Mouse (Mus musculus) c-Kit-positive CD71-negative TER-119-negative erythroid progenitor cells, embryonic 14.5 days (primary cell): ENCODE results near the gene Tshz2.

Source experiments
- DNase-seq: peaks from one replicate; pipeline ENCODE4 v3.0.0-alpha.2; 2013; ENCODE audit warnings: low read depth

Tshz2 gene

DNA sequence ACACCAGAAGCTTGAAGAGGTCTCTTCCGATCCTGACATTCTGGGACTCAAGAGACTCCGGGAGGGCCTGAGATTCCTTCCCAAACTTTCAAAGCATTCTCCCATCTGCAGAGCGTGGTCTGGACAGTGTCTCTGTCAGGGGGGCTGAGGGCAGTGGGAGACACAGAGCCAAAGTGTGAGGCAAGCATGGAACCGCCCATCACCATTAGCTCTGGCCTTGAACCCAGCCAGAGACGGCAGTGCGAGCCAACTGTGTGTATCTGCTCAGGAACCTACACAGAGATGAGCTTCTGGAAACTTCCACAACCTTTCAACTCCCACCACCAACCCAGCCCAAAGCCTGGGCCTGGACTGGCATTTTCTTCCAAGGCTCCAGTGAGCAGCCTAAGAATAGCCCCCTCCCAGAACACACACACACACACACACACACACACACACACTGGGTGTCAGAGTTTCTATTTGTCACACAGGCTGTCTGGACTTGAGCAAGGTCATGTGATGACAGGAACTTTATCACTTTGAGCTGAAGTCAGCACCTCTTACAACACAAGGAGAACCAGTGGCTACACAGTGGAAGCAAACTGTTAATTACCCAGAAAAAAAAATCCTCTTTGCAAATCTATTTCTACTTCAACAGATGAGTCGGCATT is 67.2 kb downstream of the Tshz2 start:
- DNase-seq, result no peak

DNA sequence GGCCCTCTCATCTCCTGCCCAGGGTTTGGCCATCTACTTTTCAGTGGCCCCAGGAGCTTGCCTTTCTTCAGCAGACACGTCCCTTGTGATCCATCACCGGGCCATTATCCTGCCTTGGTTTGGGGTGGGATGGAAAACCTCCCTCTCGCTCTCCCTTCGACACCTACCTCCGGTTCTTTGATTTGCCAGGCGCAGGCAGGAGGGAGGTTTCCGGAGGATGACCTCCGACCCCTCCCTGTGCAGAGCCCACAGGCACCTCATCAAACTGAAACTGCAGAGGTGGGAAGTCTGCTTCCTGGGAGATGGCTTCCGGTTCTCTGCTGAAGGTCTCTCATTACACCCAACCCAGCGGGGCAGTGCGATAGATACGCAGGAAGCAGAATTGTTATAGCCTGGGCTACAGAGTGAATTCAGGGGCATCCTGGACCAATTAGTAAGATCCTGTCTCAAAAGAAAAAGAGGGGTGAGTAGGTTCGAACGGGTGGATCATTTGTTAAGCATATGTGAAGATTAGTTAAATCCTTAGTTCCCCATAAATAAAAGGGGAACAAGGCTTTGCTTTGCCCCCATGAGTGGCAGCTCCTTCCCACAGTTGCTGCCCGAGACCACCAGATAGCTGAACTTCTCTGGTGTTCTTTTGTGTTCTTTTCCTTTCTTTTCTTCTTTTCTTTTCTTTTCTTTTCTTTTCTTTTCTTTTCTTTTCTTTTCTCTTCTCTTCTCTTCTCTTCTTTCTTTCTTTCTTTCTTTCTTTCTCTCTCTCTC is 70.1 kb downstream of the Tshz2 start:
- DNase-seq, result no peak

- DNase-seq, result no peak
These were observed 89.0 kb downstream of the Tshz2 start for GRCm38 (mm10) chr2:169721793-169722326.

GRCm38 (mm10) chr2:169722341-169722740 is 89.5 kb downstream of the Tshz2 start:
- no peak for DNase-seq

DNA sequence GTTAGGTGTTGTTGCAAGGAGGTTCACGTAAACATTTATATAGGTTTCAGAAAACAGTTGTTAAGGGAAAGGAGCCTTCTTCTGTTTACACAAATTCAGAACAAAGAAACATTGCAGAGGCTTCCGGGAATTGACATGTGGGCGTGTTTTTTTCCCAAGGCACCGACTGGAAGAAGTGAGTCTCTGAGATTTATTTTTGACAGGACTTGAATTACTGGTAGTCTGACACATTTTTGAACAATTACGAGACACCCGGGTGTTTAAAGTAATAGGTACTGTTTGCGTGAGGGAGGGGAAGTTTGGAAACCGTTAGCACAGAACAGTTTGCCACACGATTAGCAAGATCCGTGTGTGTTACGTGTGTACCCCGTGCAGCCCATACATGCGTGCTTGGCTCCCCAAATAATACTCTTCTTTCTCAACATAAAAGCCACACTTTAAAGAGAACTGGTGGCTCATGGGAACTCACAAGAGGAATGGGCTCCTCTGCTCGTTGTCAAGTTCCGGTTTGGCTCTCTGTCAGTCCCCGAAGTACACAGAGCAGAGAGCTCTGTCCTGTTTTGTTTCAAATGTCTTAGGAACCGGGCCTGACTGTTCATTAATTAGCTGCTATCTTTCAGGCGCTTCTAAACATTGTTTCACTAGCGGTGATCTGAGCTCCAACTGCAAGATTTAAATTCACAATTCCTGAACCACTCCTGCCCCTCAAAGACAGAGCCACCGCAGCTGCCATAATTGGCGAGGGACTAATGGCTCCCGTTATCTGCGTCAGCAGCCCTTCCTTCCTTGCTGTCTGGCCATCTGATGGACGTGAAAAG is 91.0 kb downstream of the Tshz2 start:
- DNase-seq, result no peak

GRCm38 (mm10) chr2:169728651-169729280 is 96.0 kb downstream of the Tshz2 start:
- DNase-seq, result no peak

- no peak for DNase-seq
These were observed 97.8 kb downstream of the Tshz2 start for GRCm38 (mm10) chr2:169730551-169730996.

- no peak for DNase-seq
These were observed 101.2 kb downstream of the Tshz2 start for GRCm38 (mm10) chr2:169734053-169734452.

GRCm38 (mm10) chr2:169735475-169736406 is 102.9 kb downstream of the Tshz2 start:
- DNase-seq, result no peak

DNA sequence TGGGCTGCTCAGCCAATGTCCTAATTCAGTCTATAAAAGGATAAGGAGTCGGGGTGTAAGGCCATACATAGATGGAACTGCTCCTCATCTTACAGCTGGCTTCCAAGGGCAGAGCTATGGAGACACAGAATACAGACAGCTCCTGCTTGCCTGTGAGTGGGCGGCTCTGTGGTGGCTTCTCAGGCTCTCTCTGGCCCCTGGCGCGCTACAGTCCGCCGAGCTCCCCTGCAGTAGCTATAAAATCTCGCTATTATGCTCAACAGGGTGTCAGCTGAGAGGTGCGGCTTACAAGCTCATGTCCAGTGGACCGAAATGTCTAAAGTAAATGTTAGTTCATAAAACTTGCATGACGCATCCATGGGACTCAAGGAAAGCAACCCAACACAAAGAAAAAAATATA is 108.2 kb downstream of the Tshz2 start:
- DNase-seq, result no peak

GRCm38 (mm10) chr2:169742791-169743190 is 110.0 kb downstream of the Tshz2 start:
- no peak for DNase-seq

GRCm38 (mm10) chr2:169743294-169743693 is 110.5 kb downstream of the Tshz2 start:
- no peak for DNase-seq

- no peak for DNase-seq
These were observed 111.1 kb downstream of the Tshz2 start for GRCm38 (mm10) chr2:169743910-169744309.

GRCm38 (mm10) chr2:169747114-169747642 is 114.4 kb downstream of the Tshz2 start:
- no peak for DNase-seq

DNA sequence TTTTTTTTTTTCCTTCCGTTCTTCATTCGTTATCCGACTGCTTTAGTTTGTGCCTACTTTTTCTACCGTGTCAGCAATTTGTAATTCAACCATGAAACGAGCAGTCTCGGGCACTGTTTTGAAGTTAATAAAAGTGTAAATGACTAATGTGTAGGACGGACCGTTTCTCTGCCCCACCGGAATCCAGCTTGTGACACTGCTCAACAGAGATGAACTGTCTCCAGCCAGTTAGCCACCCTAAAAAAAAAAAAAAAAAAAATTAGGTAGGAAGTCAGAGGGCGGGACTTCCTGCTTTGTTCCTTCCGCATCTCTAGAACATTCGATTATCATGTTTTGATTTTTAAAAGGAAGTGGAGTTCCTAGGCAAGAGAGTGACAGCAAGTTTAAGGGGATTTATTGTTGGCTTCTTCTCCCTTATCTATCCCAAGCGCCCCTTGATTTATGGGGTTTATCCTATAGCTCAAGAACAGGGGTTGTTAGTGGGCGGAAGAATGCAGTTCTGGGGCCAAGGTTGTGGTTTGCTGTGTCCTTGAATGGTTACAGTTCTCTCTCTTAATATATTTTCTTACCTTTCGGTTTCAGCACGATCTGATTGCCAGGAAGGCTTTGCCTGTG is 116.6 kb downstream of the Tshz2 start:
- DNase-seq, result no peak

DNA sequence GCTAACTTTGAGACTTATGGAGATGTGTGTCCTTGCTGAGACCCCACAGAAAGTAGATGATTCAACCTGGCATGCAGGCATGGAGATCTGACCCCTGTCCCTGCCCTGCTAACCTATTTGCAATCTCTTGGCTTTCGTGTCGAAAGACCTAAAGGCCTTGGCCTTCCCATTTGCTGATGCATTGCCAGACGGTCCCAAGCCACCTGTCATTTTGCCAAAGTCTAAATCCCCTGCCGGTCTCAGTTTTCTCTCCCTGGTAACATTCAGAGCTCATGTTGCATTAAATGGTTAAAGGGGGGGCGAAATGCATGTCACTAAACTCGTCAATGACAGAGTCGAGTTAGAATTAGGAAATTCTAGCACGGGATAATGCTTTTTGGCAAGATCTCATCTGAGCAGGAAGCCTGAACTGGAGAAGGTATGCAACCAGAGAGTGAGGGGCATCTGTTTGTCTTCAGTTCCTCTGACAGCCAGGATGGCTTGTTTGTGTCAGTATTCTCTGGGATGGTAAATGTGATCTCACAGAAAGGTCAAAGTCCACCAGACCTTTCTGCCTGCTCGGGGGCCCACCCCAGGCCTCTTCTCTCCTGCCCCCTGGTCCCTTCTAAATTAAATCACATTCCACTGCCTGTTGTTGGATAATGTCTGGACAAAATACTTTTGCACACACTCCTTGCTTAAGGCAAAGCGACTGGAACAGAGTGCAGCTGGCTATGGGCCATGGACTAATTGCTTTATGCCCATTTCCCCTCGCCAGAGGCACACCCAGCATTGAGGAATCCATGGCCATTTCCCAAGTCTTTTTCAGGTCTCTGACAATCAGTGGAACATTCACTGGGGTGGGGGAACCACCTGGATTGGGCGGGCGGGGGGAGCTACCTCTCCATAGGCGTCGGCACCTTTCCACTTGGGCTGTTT is 118.0 kb downstream of the Tshz2 start:
- no peak for DNase-seq

DNA sequence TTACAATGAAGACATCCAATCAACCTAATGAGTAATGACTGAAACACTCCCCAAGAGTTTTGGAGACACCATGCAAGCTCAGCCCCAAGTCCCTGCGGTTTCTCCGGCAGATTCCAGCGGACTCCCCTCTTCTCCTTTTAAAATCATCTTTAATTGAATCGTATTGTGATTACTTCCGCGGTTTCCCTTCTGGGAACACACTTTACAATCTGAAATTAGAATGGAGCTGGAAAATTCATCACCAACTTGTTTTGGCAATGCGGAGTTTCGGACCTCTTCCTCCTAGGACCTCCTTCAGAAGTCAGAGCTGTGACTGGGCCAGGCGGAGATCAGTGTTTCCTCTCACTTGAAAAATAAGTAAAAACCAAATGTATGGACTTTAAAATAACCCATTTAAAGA is 119.3 kb downstream of the Tshz2 start:
- DNase-seq, result no peak

- no peak for DNase-seq
These were observed 120.6 kb downstream of the Tshz2 start for GRCm38 (mm10) chr2:169753432-169753831.

GRCm38 (mm10) chr2:169755091-169755490 is 122.3 kb downstream of the Tshz2 start:
- no peak for DNase-seq
